Mouse (Mus musculus): ENCODE data around the gene Psmd9.

- TF ChIP-seq POLR2A (IDR thresholded peaks at IDR 0.05; ENCODE audit: insufficient read length, low read depth): no peak
- TF ChIP-seq CEBPB (IDR thresholded peaks at IDR 0.05; ENCODE audit: insufficient read depth, poor library complexity, severe bottlenecking): no peak
- no peak for TF ChIP-seq POLR2AphosphoS2 (IDR thresholded peaks at IDR 0.05; ENCODE audit: insufficient read length, low read depth)
- TF ChIP-seq MAX (IDR thresholded peaks at IDR 0.05; ENCODE audit: low read depth): no peak
- TF ChIP-seq SRF (IDR thresholded peaks at IDR 0.05; ENCODE audit: control insufficient read depth, insufficient read length, low read depth): no peak
- TF ChIP-seq USF1 (IDR thresholded peaks at IDR 0.05; ENCODE audit: low read depth): no peak
- no peak for TF ChIP-seq MYOG (IDR thresholded peaks at IDR 0.05; ENCODE audit: control insufficient read depth in 1 of 3, insufficient read depth in 1 of 3, insufficient read length in 2 of 3, low read depth in 2 of 3)
- no peak for TF ChIP-seq TCF3 (IDR thresholded peaks at IDR 0.05; ENCODE audit: insufficient read length, low read depth)
- TF ChIP-seq E2F4 (IDR thresholded peaks at IDR 0.05; ENCODE audit: insufficient read depth): no peak
- TF ChIP-seq TCF12 (IDR thresholded peaks at IDR 0.05; ENCODE audit: insufficient read depth, poor library complexity, severe bottlenecking): no peak
- TF ChIP-seq REST (IDR thresholded peaks at IDR 0.05; ENCODE audit: insufficient read depth, insufficient read length): no peak
Observed at GRCm38 (mm10) chr5:123143251-123143970, 25.8 kb upstream of the Psmd9 start.
